Mouse (Mus musculus) thymus, adult 2 months (tissue): ENCODE measurements around the gene Ikzf3.

Experiments used
- CTCF ChIP-seq: fragments of 200-500 bp; IDR thresholded peaks from 2 replicates; pipeline ENCODE4 v1.5.1; 2012; ENCODE audit warnings: mild to moderate bottlenecking, control low read depth, low read length, moderate library complexity, borderline replicate concordance; ENCODE audit not compliant: control insufficient read depth, poor library complexity, insufficient read depth; ENCODE audit errors: extremely low read depth
- POLR2A ChIP-seq: fragments of 200-500 bp; IDR thresholded peaks from 2 replicates; pipeline ENCODE4 v1.6.1; 2012; ENCODE audit warnings: mild to moderate bottlenecking, low read length, control low read depth, moderate library complexity; ENCODE audit not compliant: control insufficient read depth, poor library complexity, insufficient read depth; ENCODE audit errors: extremely low read depth

- no peak for TF ChIP-seq POLR2A
- no peak for TF ChIP-seq CTCF
Observed at GRCm38 (mm10) chr11:98431743-98432502, 113.9 kb downstream of the Ikzf3 start.
